Mouse (Mus musculus) regulatory T cell (primary cell): ENCODE data around the gene Olfr1513.

Experiments used
- in situ Hi-C: fragments of 300-600 bp; cut with MboI, MseI; formaldehyde crosslinking; loops from one replicate; pipeline ENCODE4 v1.15.1; 2025; ENCODE audit warnings: high pct_unique_total_duplicates

Gene Olfr1513

DNA sequence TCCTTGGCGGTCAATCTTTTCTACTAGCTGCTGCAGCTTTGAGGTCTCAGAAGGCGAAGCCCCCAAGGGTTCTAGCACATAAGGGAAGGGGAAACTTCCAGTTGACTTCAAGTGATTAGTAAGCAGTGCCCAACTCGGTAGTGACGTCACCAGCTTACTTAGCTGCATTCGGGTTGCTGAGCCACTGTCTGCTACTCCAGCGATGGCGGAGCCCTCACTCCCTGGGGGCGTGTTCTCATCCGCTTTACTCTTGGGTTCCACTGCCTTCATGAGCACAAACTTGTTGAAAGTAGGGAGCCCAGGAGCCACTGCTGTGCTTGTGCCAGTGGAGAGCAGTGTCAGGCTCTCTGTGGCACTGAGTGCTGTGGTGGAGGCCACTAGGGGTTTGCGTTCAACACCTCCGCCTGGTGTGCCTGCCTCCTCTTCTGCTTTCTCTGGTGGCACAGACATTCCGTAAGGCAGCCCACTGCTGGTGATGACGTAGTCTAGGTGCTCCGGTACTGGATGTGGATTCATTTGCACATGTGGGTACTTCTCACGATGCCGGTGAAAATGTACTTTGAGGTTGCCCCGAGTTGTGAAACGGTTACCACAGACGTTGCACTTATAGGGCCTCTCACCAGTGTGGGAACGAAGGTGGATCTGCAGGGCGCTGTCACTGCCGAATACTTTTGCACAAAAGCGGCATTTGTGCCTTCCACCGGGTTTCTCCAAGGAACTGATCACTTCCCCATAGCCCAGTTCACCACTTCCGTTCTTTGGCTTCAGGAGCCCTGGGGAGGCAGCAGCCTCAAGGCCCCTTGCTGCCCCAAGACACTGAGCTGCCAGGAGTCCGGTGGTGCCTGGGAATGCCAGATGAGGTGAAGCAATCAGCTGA, 42.0 kb downstream of the Olfr1513 start:
- in situ Hi-C loops: loop anchor here (25.0 kb wide), 1 partner anchor 1898 kb away; no protein-coding TSS in a partner anchor

DNA sequence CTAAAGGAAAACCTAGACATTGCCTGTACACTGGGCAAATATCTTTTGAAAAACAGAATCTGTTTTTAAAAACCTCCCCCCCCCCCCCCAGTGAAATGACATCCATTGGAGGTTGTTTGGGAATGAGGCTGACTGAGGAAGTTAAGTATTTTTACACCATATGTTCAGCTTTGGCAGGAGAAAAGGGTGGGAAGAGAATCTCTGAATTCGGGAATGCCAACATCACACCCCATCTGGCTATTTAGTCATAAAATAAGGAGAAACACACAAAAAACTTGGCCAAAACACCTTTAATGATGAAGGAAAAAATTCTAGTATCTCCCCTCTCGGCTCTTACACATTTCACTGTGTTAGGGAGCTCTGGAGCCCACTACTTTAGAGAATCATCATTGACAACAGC, 45.3 kb downstream of the Olfr1513 start:
- in situ Hi-C loops: loop anchor here (25.0 kb wide), 1 partner anchor 1901 kb away; no protein-coding TSS in a partner anchor

- in situ Hi-C loops: loop anchor here (25.0 kb wide), 1 partner anchor 1902 kb away; no protein-coding TSS in a partner anchor
Measured at GRCm38 (mm10) chr14:52310343-52310742, 45.9 kb downstream of the Olfr1513 start.

- in situ Hi-C loops: loop anchor here (25.0 kb wide), 1 partner anchor 1906 kb away; no protein-coding TSS in a partner anchor
Measured at GRCm38 (mm10) chr14:52306100-52306499, 50.1 kb downstream of the Olfr1513 start.

DNA sequence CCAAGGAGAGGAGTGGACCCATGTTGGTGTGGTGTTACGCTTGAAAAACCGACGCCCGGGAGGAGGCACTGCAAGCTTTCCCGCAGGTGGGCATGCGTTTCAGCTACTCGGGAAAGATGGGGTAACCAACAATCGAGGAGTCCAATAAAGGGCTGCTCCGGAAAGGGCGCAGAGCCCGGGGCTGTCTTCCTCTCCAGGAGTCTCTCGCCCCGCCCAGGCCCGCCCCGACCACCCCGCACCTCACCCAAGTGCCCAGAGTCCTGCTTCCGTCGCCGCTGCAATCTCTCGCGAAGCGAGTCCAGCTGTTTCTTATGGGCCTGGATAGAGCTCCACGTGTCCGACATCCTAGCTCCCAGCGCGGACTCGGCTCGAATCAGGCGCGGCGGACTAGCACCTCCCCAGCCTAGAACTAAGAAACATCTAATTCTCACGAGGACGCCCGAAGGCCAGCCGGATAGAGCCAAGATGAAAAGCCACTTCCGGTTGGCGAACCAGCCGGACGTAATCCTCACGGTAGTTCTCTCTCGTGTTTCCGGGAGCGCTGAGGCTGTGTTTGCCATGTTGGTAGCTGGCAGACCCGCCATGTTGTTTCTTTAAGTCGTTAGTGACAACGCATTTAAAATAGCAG, 51.5 kb downstream of the Olfr1513 start, which contains the start of gene Mettl3:
Gene Mettl3 (minus strand): TSS at position 485 of the 628 bp plus-strand sequence.
- in situ Hi-C loops: loop anchor here (25.0 kb wide), 1 partner anchor 1908 kb away; no protein-coding TSS in a partner anchor

GRCm38 (mm10) chr14:52303517-52303916, 52.7 kb downstream of the Olfr1513 start:
- in situ Hi-C loops: loop anchor here (25.0 kb wide), 1 partner anchor 1909 kb away; no protein-coding TSS in a partner anchor
